Mouse (Mus musculus): ENCODE data around the gene Rab3il1. TPM values are rescaled to one million over a fixed set of nuclear protein-coding genes. Genes with fewer than 3 reads are reported as not detected.

Gene Rab3il1
- polyA plus RNA-seq, 1 experiment from 2014 or later, result 245 TPM

DNA sequence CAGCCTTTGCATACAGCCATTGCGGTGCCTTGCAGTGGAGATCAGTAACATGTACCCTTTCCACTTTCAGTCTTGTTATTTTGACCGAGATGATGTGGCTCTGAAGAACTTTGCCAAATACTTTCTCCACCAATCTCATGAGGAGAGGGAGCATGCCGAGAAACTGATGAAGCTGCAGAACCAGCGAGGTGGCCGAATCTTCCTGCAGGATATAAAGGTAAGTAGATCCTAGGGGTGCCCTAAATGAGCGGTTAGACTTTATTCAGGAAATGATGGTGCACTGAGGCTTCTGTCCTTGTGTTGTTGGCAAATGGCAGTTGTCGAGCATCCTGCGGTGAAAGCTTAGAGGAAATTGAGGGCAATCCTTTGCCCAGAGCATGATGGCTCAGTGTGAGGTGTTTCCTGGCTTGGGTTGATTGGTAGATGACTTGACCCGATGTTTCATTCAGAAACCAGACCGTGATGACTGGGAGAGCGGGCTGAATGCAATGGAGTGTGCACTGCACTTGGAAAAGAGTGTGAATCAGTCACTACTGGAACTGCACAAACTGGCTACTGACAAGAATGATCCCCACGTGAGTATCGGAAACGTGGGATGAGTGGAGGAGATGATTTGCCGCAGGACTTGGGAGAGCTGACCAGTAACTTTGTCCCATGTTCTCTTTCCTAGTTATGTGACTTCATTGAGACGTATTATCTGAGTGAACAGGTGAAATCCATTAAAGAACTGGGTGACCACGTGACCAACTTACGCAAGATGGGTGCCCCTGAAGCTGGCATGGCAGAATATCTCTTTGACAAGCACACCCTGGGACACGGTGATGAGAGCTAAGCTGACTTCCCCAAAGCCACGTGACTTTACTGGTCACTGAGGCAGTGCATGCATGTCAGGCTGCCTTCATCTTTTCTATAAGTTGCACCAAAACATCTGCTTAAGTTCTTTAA lies 17.1 kb upstream of the Rab3il1 start:
- ATAC-seq (ENCODE audit: insufficient read depth), result no peak
- Histone ChIP-seq H3K27ac (replicated peaks) (peak overlapping the region; percentile 99), H3K4me1 (replicated peaks) (peaks cover 80% of the 10 kb centered on the region), H3K36me3 (replicated peaks) (peaks cover 39% of the 10 kb centered on the region), H3K27me3 (no peaks in the 10 kb centered on the region), H3K4me2 (peak overlapping the region; percentile 75), H3K9ac (peak overlapping the region; percentile 92), H3K9me3 (replicated peaks) (no peaks in the 10 kb centered on the region), H3K4me3 (replicated peaks) (peak overlapping the region; percentile 80)
- 65% methylated on average over 20 of the region's 20 CpGs for WGBS (ENCODE audit: insufficient replicate concordance)

GRCm38 (mm10) chr19:9985190-9985899 lies 16.1 kb upstream of the Rab3il1 start:
- Histone ChIP-seq H3K27ac (replicated peaks) (peak overlapping the region; percentile 99), H3K9ac (no peak overlapping the region), H3K9me3 (replicated peaks) (no peaks in the 10 kb centered on the region), H3K4me1 (replicated peaks) (peaks cover 81% of the 10 kb centered on the region), H3K4me3 (replicated peaks) (peak overlapping the region; percentile 80; the same call in 1 of the 2 replicates), H3K27me3 (no peaks in the 10 kb centered on the region), H3K4me2 (peak overlapping the region; percentile 75), H3K36me3 (replicated peaks) (peaks cover 39% of the 10 kb centered on the region)
- no peak for ATAC-seq (ENCODE audit: insufficient read depth)
- WGBS (ENCODE audit: insufficient replicate concordance), result 87% methylated on average over 6 of the region's 6 CpGs

GRCm38 (mm10) chr19:9985900-9986421 lies 15.5 kb upstream of the Rab3il1 start:
- 84% methylated on average over 2 of the region's 2 CpGs for WGBS (ENCODE audit: insufficient replicate concordance)
- peaks cover 39% of the 10 kb centered on the region for H3K36me3 ChIP-seq (replicated peaks)
- H3K9me3 ChIP-seq (replicated peaks), result no peaks in the 10 kb centered on the region
- H3K4me1 ChIP-seq (replicated peaks), result peaks cover 81% of the 10 kb centered on the region
- no peaks in the 10 kb centered on the region for H3K27me3 ChIP-seq
- 0 out of 2 replicates have a peak overlapping the region, but pooled peaks have one; percentile 1 for H3K4me2 ChIP-seq
- no peak overlapping the region for H3K9ac ChIP-seq
- peak overlapping the region; percentile 99 for H3K27ac ChIP-seq (replicated peaks)
- H3K4me3 ChIP-seq (replicated peaks), result no peak overlapping the region
- ATAC-seq (ENCODE audit: insufficient read depth), result no peak

DNA sequence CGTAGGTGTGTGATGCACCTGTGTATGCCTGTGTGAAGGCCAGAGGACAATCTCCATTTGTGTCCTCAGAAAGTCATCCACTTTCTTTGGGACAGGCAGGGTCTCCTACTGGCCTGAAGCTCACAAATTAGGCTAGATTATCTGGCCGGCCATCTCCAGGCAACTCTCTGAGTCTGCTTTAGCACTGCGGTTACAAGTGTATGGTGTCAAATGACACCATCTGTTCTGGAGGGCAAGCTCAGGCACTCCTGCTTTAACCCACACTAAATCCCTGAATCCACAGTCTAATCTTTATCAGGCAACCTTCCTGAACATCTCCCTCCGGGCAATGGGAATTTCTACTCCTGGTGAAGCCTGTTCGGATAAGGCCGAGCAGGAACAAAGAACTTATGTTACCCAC lies 14.3 kb upstream of the Rab3il1 start:
- H3K27me3 ChIP-seq, result no peaks in the 10 kb centered on the region
- 37% methylated on average over 6 of the region's 6 CpGs for WGBS (ENCODE audit: insufficient replicate concordance)
- peak overlapping the region; percentile 99 for H3K27ac ChIP-seq (replicated peaks)
- no peak for ATAC-seq (ENCODE audit: insufficient read depth)
- H3K4me1 ChIP-seq (replicated peaks), result peaks cover 78% of the 10 kb centered on the region
- no peaks in the 10 kb centered on the region for H3K9me3 ChIP-seq (replicated peaks)
- H3K9ac ChIP-seq, result no peak overlapping the region
- no peak overlapping the region for H3K4me3 ChIP-seq (replicated peaks)
- H3K36me3 ChIP-seq (replicated peaks), result peaks cover 39% of the 10 kb centered on the region
- H3K4me2 ChIP-seq, result no peak overlapping the region

GRCm38 (mm10) chr19:9987593-9987992 lies 13.9 kb upstream of the Rab3il1 start:
- no peak for ATAC-seq (ENCODE audit: insufficient read depth)
- H3K4me3 ChIP-seq (replicated peaks), result no peak overlapping the region
- H3K36me3 ChIP-seq (replicated peaks), result peaks cover 39% of the 10 kb centered on the region
- H3K4me2 ChIP-seq, result no peak overlapping the region
- H3K9ac ChIP-seq, result no peak overlapping the region
- peak overlapping the region; percentile 99 for H3K27ac ChIP-seq (replicated peaks)
- no peaks in the 10 kb centered on the region for H3K9me3 ChIP-seq (replicated peaks)
- peaks cover 80% of the 10 kb centered on the region for H3K4me1 ChIP-seq (replicated peaks)
- H3K27me3 ChIP-seq, result no peaks in the 10 kb centered on the region

DNA sequence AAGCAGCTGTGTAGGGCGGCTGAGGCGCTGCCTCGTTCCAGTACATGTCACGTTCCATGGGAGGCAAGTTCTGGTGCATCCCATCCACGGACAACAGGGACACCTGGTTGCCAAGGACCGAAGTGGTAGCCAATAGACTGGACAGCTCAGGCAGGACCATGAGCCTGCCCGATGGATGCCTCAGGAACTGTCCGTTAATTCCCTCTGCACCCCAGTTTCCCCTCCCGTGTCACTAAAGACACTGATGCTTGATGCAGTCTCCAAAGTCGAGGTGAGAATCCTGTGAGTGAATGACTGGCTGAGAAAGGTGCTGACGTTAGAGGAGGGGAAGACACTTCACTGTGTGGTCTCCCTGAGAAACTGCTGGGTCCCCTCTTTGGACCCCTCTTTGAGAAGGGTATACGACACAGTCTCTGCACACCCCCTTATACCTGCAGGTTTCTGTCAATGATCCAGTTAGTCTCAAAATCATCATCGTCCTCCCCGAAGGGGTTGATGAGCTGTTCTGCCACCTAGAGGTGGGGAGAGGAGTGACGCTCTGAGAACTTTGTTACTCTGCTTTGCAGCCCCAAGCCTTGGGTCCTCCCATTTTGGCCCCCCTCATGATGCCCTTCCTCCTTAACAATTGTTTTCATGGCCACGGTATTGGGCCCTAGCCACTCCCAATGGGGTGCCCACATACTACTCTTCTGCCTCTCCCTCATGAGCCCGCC lies 12.1 kb upstream of the Rab3il1 start:
- Histone ChIP-seq H3K9me3 (replicated peaks) (no peaks in the 10 kb centered on the region), H3K4me3 (replicated peaks) (0 out of 2 replicates have a peak overlapping the region, but pooled peaks have one; percentile 17), H3K27ac (replicated peaks) (peak overlapping the region; percentile 81), H3K4me1 (replicated peaks) (peaks cover 85% of the 10 kb centered on the region), H3K9ac (peak overlapping the region; percentile 22), H3K36me3 (replicated peaks) (peaks cover 32% of the 10 kb centered on the region), H3K27me3 (no peaks in the 10 kb centered on the region), H3K4me2 (peak overlapping the region; percentile 51)
- WGBS (ENCODE audit: insufficient replicate concordance), result 48% methylated on average over 17 of the region's 17 CpGs
- peak; percentile 29 for ATAC-seq (ENCODE audit: insufficient read depth)

- no peaks in the 10 kb centered on the region for H3K9me3 ChIP-seq (replicated peaks)
- ATAC-seq (ENCODE audit: insufficient read depth), result peak; percentile 69
- H3K4me3 ChIP-seq (replicated peaks), result 0 out of 2 replicates have a peak overlapping the region, but pooled peaks have one; percentile 17
- peaks cover 26% of the 10 kb centered on the region for H3K36me3 ChIP-seq (replicated peaks)
- H3K9ac ChIP-seq, result peak overlapping the region; percentile 22; the same call in 1 of the 2 replicates
- peaks cover 79% of the 10 kb centered on the region for H3K4me1 ChIP-seq (replicated peaks)
- H3K4me2 ChIP-seq, result peak overlapping the region; percentile 51
- no peaks in the 10 kb centered on the region for H3K27me3 ChIP-seq
- peak overlapping the region; percentile 81 for H3K27ac ChIP-seq (replicated peaks)
These were observed 11.6 kb upstream of the Rab3il1 start for GRCm38 (mm10) chr19:9989884-9990256.

DNA sequence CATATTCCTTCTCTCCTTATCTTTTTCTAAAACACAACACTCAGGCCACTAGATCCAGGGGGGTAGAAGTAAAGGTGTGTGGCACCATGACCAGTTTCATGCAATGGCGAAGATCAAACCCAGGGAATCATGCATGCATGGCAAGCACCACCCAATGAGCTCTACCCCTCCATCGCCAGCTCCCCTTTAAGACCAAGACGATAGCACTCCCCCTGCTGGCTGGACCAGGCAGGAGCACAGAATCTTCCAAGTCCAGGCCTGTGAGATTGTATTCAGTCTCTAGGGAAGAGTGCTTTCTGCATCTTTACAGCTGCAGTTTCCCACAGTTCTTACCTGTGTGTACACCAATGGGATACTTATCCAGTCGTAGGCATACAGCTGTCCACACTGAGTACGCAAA lies 10.2 kb upstream of the Rab3il1 start:
- Histone ChIP-seq H3K27me3 (no peaks in the 10 kb centered on the region), H3K9me3 (replicated peaks) (no peaks in the 10 kb centered on the region), H3K36me3 (replicated peaks) (peaks cover 12% of the 10 kb centered on the region), H3K4me1 (replicated peaks) (peaks cover 65% of the 10 kb centered on the region), H3K27ac (replicated peaks) (0 out of 2 replicates have a peak overlapping the region, but pooled peaks have one; percentile 81), H3K4me2 (no peak overlapping the region), H3K4me3 (replicated peaks) (no peak overlapping the region), H3K9ac (no peak overlapping the region)
- no peak for ATAC-seq (ENCODE audit: insufficient read depth)
- WGBS (ENCODE audit: insufficient replicate concordance), result 21% methylated on average over 5 of the region's 5 CpGs

GRCm38 (mm10) chr19:9992011-9992958 lies 9.2 kb upstream of the Rab3il1 start:
- no peak; the same call in 1 of the 2 replicates for ATAC-seq (ENCODE audit: insufficient read depth)
- Histone ChIP-seq H3K36me3 (replicated peaks) (peaks cover 2% of the 10 kb centered on the region; the same call in 1 of the 2 replicates), H3K9ac (no peak overlapping the region), H3K4me2 (peak overlapping the region; percentile 60), H3K4me3 (replicated peaks) (peak overlapping the region; percentile 33), H3K4me1 (replicated peaks) (peaks cover 57% of the 10 kb centered on the region), H3K27ac (replicated peaks) (no peak overlapping the region), H3K27me3 (no peaks in the 10 kb centered on the region; the same call in 1 of the 2 replicates), H3K9me3 (replicated peaks) (no peaks in the 10 kb centered on the region)
- WGBS (ENCODE audit: insufficient replicate concordance), result 58% methylated on average over 26 of the region's 26 CpGs
